Mouse (Mus musculus): Measurements from ENCODE around the gene Cct7. TPM values are rescaled to one million over a fixed set of nuclear protein-coding genes. Genes with fewer than 3 reads are reported as not detected.
A peak's percentile ranks its signal among the peaks of the same experiment; 100 is the strongest.

Gene Cct7
- total and polyA plus RNA-seq, 2 experiments from 2014 or later, result 273 to 552 TPM

DNA sequence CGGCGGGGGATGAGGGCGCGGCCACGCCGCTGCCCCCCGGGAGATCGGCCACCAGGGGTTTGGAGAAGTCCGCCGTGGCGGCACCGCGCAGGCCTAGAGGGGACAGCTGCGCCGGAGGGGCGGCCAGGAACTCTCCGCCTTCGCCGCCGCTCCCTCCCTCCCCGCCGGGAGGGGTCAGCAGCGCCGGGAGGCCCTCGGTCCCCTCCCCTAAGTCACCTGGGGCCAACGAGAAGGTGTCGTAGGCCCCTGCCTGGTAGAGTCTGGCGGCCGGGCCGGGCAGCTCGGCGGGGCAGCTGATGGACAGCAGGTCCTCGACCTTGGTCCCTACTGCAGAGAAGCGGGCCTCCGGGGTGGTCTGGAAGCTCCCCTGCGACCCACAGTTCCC, 60.7 kb downstream of the Cct7 start:
- Histone ChIP-seq H3K9ac (peak overlapping the region; percentile 14; the same call in 1 of the 2 replicates), H3K27ac (ENCODE audit: low read depth, low read length) (no peak overlapping the region), H3K4me1 (ENCODE audit: insufficient read depth) (no peaks in the 10 kb centered on the region), H3K36me3 (ENCODE audit: insufficient read depth) (no peaks in the 10 kb centered on the region), H3K4me3 (ENCODE audit: low read depth, low read length) (peak overlapping the region; percentile 48), H3K9me3 (ENCODE audit: low read length) (no peaks in the 10 kb centered on the region), H3K27me3 (ENCODE audit: insufficient read depth, low read length) (peaks cover 52% of the 10 kb centered on the region), H3K4me2 (ENCODE audit: low read depth) (peak overlapping the region; percentile 87)
- WGBS, result under 1% methylated on average over 31 of the region's 36 CpGs
- TF ChIP-seq CTCF (IDR thresholded peaks at IDR 0.05; ENCODE audit: low read depth), result no peak
- ATAC-seq, result no peak
- no peak for DNase-seq

DNA sequence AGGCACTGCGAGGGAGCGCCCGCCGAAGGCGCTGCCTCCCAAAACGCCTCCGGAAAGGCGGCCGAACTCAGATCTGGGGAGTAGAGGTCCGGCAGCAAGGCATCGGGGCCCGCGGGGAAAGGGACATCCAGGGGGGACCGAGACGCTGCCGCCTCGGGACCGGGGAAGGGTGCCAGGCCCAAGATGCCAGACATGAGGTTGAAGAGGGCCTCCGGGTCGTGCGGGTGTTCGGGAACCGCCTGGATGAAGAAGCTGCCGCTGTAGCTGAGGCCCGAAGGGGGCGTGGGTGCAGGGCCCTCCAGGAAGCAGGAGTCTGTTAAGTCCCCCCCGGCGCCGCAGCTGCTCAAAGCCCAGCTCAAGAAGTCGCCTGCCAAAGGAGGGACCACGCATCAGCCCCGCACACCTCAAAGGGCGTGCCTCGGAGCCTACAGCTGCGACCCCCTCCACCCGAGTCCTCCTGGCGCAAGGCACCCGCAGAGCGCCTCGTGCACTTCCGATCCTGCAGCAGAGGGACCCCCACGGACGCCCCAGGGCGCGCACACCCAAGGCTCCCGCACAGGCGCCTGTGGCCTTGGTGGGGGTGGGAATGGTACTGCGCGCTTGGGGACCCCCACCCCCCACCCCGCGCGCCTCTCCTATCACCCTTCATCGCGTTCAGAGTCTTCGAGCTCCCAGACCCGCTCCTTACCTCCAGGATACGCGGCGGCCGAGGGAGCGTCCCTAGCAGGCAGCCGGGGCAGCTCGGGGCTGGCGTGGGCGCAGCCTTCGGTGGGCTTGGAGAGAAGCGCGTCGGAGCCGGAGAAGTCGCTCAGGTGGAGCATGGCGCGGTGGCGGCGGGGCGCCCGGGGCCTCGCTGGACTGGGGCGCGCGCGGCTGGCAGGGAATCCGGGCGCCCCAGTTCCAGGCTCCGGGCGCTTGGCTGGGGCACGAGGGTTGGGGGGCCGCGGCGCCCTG, 61.5 kb downstream of the Cct7 start:
- peak; percentile 29 for ATAC-seq
- Histone ChIP-seq H3K9me3 (ENCODE audit: low read length) (no peaks in the 10 kb centered on the region), H3K4me1 (ENCODE audit: insufficient read depth) (0 out of 2 replicates have a peak, but pooled peaks cover under 1% of the 10 kb centered on the region), H3K27me3 (ENCODE audit: insufficient read depth, low read length) (peaks cover 52% of the 10 kb centered on the region), H3K27ac (ENCODE audit: low read depth, low read length) (no peak overlapping the region), H3K36me3 (ENCODE audit: insufficient read depth) (no peaks in the 10 kb centered on the region), H3K4me3 (ENCODE audit: low read depth, low read length) (peak overlapping the region; percentile 48), H3K9ac (peak overlapping the region; percentile 28; the same call in 1 of the 2 replicates), H3K4me2 (ENCODE audit: low read depth) (peak overlapping the region; percentile 87)
- WGBS, result 2% methylated on average over 80 of the region's 90 CpGs
- TF ChIP-seq CTCF (IDR thresholded peaks at IDR 0.05; ENCODE audit: low read depth), result no peak
- DNase-seq, result no peak

DNA sequence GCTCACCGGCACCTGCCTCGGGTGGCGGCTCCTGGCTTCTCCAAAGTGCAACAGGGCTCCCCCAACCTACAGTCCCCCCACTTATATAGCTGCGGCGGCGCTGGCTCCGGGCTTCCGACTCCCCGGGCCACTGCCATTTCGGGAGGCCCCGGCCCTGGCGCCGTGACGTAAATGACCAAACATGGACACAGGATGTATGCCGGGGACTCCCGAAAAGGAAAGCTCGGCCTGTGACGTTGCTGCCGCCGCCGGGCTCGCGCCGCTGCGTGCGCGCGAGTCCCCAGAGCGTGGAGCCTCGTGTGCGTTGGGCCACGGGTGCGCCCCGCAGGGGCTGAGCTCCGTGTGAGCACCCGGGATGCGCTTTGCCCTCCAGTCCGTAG, 62.2 kb downstream of the Cct7 start, which contains the start of gene Egr4:
TSS of gene Egr4 (minus strand) at position 59 of the 380 bp plus-strand sequence.
- Histone ChIP-seq H3K36me3 (ENCODE audit: insufficient read depth) (no peaks in the 10 kb centered on the region), H3K4me3 (ENCODE audit: low read depth, low read length) (peak within 1 kb of the TSS; percentile 48), H3K4me2 (ENCODE audit: low read depth) (peak within 1 kb of the TSS; percentile 87), H3K9ac (peak within 1 kb of the TSS; percentile 28), H3K4me1 (ENCODE audit: insufficient read depth) (0 out of 2 replicates have a peak, but pooled peaks cover 6% of the 10 kb centered on the region), H3K9me3 (ENCODE audit: low read length) (no peaks in the 10 kb centered on the region), H3K27me3 (ENCODE audit: insufficient read depth, low read length) (peaks cover 52% of the 10 kb centered on the region), H3K27ac (ENCODE audit: low read depth, low read length) (no peak within 1 kb of the TSS)
- WGBS, result under 1% methylated on average over 38 of the region's 38 CpGs
- peak; percentile 93 for ATAC-seq
- peak; percentile 33; the same call in 1 of the 2 replicates for TF ChIP-seq CTCF (IDR thresholded peaks at IDR 0.05; ENCODE audit: low read depth)
- peak; percentile 90 for DNase-seq

DNA sequence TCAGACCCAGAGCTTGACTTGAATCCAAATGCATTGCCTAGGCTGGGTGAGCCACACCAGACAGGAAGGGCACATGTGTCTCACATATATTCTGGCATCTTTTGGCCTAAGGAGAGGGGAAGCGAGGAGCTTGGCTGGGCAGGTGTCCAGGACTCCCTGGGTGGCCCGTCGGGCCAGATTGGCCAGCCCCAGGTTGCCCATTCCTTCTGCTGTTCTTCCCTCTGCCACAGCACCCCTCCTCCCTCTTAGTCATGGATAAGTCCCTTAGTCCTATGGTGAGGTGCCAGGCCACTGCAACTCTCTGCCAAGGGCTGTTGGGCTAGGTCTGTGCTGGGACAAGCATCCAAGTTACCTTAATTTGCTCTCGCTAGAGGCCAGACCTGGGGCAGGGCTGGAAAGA, 64.6 kb downstream of the Cct7 start:
- WGBS, result 58% methylated on average over 4 of the region's 4 CpGs
- ATAC-seq, result no peak
- H3K27me3 ChIP-seq (ENCODE audit: insufficient read depth, low read length), result peaks cover 43% of the 10 kb centered on the region
- no peak overlapping the region for H3K4me2 ChIP-seq (ENCODE audit: low read depth)
- H3K9ac ChIP-seq, result no peak overlapping the region
- no peak for DNase-seq
- H3K4me3 ChIP-seq (ENCODE audit: low read depth, low read length), result no peak overlapping the region
- no peaks in the 10 kb centered on the region for H3K36me3 ChIP-seq (ENCODE audit: insufficient read depth)
- TF ChIP-seq CTCF (IDR thresholded peaks at IDR 0.05; ENCODE audit: low read depth), result no peak
- no peaks in the 10 kb centered on the region for H3K9me3 ChIP-seq (ENCODE audit: low read length)
- no peak overlapping the region for H3K27ac ChIP-seq (ENCODE audit: low read depth, low read length)
- 0 out of 2 replicates have a peak, but pooled peaks cover 6% of the 10 kb centered on the region for H3K4me1 ChIP-seq (ENCODE audit: insufficient read depth)

Other genes with a start within 250 kb of the Cct7 start
- 49.9 and 55.6 TPM in 2 replicates for gene Sfxn5, start 118.1 kb upstream of the Cct7 start, total RNA-seq (2014; rRNA removed)
- 39.1 and 49.1 TPM in 2 replicates for gene Sfxn5, start 118.1 kb upstream of the Cct7 start, polyA plus RNA-seq (2015; fragmentation: Nextera tagmentation; extraction: Ambion mirVana)
- gene Rab11fip5, start 76.9 kb upstream of the Cct7 start, total RNA-seq (2014; rRNA removed), result 31.8 and 41.2 TPM in 2 replicates
- gene Rab11fip5, start 76.9 kb upstream of the Cct7 start, polyA plus RNA-seq (2015; fragmentation: Nextera tagmentation; extraction: Ambion mirVana), result 17.2 and 19.8 TPM in 2 replicates
- gene Noto, start 27.6 kb upstream of the Cct7 start, total RNA-seq (2014; rRNA removed), result not detected in 2 replicates
- gene Noto, start 27.6 kb upstream of the Cct7 start, polyA plus RNA-seq (2015; fragmentation: Nextera tagmentation; extraction: Ambion mirVana), result not detected in 2 replicates
- gene Smyd5, start 19.5 kb upstream of the Cct7 start, total RNA-seq (2014; rRNA removed), result 63.2 and 65.8 TPM in 2 replicates
- gene Smyd5, start 19.5 kb upstream of the Cct7 start, polyA plus RNA-seq (2015; fragmentation: Nextera tagmentation; extraction: Ambion mirVana), result 49.3 and 61.7 TPM in 2 replicates
- gene Pradc1, start 456 bp downstream of the Cct7 start, total RNA-seq (2014; rRNA removed), result 7.1 and 15.2 TPM in 2 replicates
- gene Pradc1, start 456 bp downstream of the Cct7 start, polyA plus RNA-seq (2015; fragmentation: Nextera tagmentation; extraction: Ambion mirVana), result 31.3 and 36.4 TPM in 2 replicates
- gene Fbxo41, start 51.5 kb downstream of the Cct7 start, total RNA-seq (2014; rRNA removed), result 42.5 and 46.7 TPM in 2 replicates
- gene Fbxo41, start 51.5 kb downstream of the Cct7 start, polyA plus RNA-seq (2015; fragmentation: Nextera tagmentation; extraction: Ambion mirVana), result 8.4 and 11.9 TPM in 2 replicates
- gene Egr4, start 62.1 kb downstream of the Cct7 start, total RNA-seq (2014; rRNA removed), result 1.3 and 1.7 TPM in 2 replicates
- gene Egr4, start 62.1 kb downstream of the Cct7 start, polyA plus RNA-seq (2015; fragmentation: Nextera tagmentation; extraction: Ambion mirVana), result 1.9 and 2.0 TPM in 2 replicates
- gene Alms1, start 136.0 kb downstream of the Cct7 start, total RNA-seq (2014; rRNA removed), result 13.7 and 14.7 TPM in 2 replicates
- gene Alms1, start 136.0 kb downstream of the Cct7 start, polyA plus RNA-seq (2015; fragmentation: Nextera tagmentation; extraction: Ambion mirVana), result 0.97 and 1.9 TPM in 2 replicates

Data from forebrain, postnatal 0 days (tissue).